Mouse (Mus musculus) megakaryocyte-erythroid progenitor cell, adult 5-6 weeks (primary cell): ENCODE results near the gene 1600014C23Rik. TPM values are rescaled to one million over a fixed set of nuclear protein-coding genes. Genes with fewer than 3 reads are reported as not detected.

ENCODE experiments used
- ATAC-seq: replicated peaks from 2 replicates; pipeline ENCODE4 v1.8.0; 2016; ENCODE audit warnings: mild to moderate bottlenecking, inconsistent platforms; ENCODE audit not compliant: severe bottlenecking, poor library complexity, low FRiP score, low TSS enrichment
- total RNA-seq, 2 experiments: library from RNA; stranded (forward) in 1 of 2; stranded (reverse) in 1 of 2; fragments of 200-1000, 215-1000 nt in 1 of 2; fragments of >200 nt in 1 of 2; fragmentation: Nextera tagmentation in 1 of 2; gene quantifications; 2 replicates each; pipeline ENCODE4 v1.2.3; 2014 to 2017

Gene 1600014C23Rik
- total RNA-seq, 2 experiments from 2014 or later = not detected

- ATAC-seq = no peak
These were observed 2.9 kb downstream of the 1600014C23Rik start for GRCm38 (mm10) chr17:45730696-45731095.

GRCm38 (mm10) chr17:45729387-45729786 lies 4.3 kb downstream of the 1600014C23Rik start:
- no peak for ATAC-seq

- no peak for ATAC-seq
These were observed 5.5 kb downstream of the 1600014C23Rik start for GRCm38 (mm10) chr17:45727983-45728723.

- no peak for ATAC-seq
These were observed 6.2 kb downstream of the 1600014C23Rik start for GRCm38 (mm10) chr17:45727481-45727880.

- ATAC-seq = peak; percentile 39; the same call in 1 of the 2 replicates
These were observed 7.4 kb downstream of the 1600014C23Rik start for GRCm38 (mm10) chr17:45726249-45726648.

- no peak for ATAC-seq
These were observed 9.1 kb downstream of the 1600014C23Rik start for GRCm38 (mm10) chr17:45724574-45724921.

GRCm38 (mm10) chr17:45723732-45724573 lies 9.7 kb downstream of the 1600014C23Rik start:
- ATAC-seq = peak; percentile 73

- ATAC-seq = peak; percentile 80
These were observed 15.3 kb downstream of the 1600014C23Rik start for GRCm38 (mm10) chr17:45718323-45718722.

- no peak for ATAC-seq
These were observed 22.1 kb downstream of the 1600014C23Rik start for GRCm38 (mm10) chr17:45711525-45711924.

GRCm38 (mm10) chr17:45710407-45710806 lies 23.2 kb downstream of the 1600014C23Rik start:
- no peak for ATAC-seq

- ATAC-seq = no peak
These were observed 23.8 kb downstream of the 1600014C23Rik start for GRCm38 (mm10) chr17:45709829-45710228.

- ATAC-seq = no peak
These were observed 25.5 kb downstream of the 1600014C23Rik start for GRCm38 (mm10) chr17:45708179-45708578.

- no peak for ATAC-seq
These were observed 26.3 kb downstream of the 1600014C23Rik start for GRCm38 (mm10) chr17:45707376-45707775.

GRCm38 (mm10) chr17:45706796-45707195 lies 26.8 kb downstream of the 1600014C23Rik start:
- ATAC-seq = no peak

- ATAC-seq = peak; percentile 68
These were observed 30.5 kb downstream of the 1600014C23Rik start for GRCm38 (mm10) chr17:45703187-45703586.

- no peak for ATAC-seq
These were observed 31.4 kb downstream of the 1600014C23Rik start for GRCm38 (mm10) chr17:45702254-45702653.

- ATAC-seq = no peak
These were observed 32.4 kb downstream of the 1600014C23Rik start for GRCm38 (mm10) chr17:45701236-45701591.

GRCm38 (mm10) chr17:45700496-45701235 lies 33.0 kb downstream of the 1600014C23Rik start:
- no peak for ATAC-seq

- no peak for ATAC-seq
These were observed 34.5 kb downstream of the 1600014C23Rik start for GRCm38 (mm10) chr17:45699039-45699740.
